Mouse (Mus musculus): ENCODE measurements at regions not wholly inside any gene's neighbourhood (a gene's known extent, or its start where the extent isn't known, plus 50 kb on each side); places are given as distances from the start of the nearest gene placed in this dataset.

DNA sequence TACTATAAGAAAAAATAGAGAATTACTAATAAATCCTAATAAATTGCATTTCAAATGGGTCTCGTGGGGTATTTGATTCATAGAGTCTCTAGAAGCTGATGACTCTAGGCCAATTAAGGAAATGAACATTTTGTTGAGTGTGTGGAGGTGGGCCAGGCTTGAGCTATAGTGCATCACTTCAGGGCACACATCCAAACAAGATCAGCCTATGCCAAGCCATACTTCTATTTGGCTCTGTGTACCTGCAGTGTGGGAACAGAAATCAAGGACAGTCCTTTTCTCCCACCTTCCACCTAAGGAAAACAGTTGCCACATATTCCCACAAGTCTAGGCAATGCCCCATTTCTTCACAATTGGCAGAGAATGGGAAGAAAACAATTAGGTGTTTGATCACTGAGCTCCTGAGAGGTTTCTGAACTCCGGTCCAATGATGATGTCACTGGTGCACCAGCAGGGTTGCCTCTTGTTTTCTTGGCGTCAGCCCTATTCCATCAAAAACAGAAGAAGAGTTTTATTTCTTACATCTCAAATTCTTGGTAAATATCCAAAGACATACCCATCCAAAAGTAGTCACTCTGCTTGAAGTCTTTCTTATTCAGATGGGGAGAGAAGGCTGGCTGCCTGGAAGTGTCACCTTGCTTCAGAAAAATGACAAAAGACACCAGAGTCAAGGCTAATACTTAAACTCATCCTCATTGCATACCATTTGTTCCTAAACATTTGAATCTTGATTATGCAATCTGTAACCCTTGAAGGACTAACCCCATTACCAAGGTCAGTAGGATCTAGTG, 2092.3 kb downstream of the 4930444P10Rik start:
- H3K4me1 ChIP-seq (ENCODE audit: control insufficient read depth, insufficient read depth, low read length), result no peaks in the 10 kb centered on the region
- no peaks in the 10 kb centered on the region for H3K27me3 ChIP-seq (ENCODE audit: control insufficient read depth, insufficient read depth, low read length, poor library complexity, severe bottlenecking)
- no peak for TF ChIP-seq CTCF (IDR thresholded peaks at IDR 0.05; ENCODE audit: low read depth, low read length)
- TF ChIP-seq EP300 (IDR thresholded peaks at IDR 0.05; ENCODE audit: insufficient read depth, low read depth, low read length), result no peak
- TF ChIP-seq POLR2A (IDR thresholded peaks at IDR 0.05; ENCODE audit: insufficient read depth, low read length), result no peak
- H3K4me3 ChIP-seq (ENCODE audit: low read depth, low read length), result no peak overlapping the region
- H3K9me3 ChIP-seq (replicated peaks; ENCODE audit: control insufficient read depth, insufficient read depth, low read length, poor library complexity, severe bottlenecking), result peaks cover 6% of the 10 kb centered on the region; the same call in 1 of the 2 replicates
- H3K36me3 ChIP-seq (ENCODE audit: control insufficient read depth, insufficient read depth, low read length, poor library complexity, severe bottlenecking), result no peaks in the 10 kb centered on the region
- H3K9ac ChIP-seq (ENCODE audit: low read depth, poor library complexity, severe bottlenecking), result no peak overlapping the region
- H3K27ac ChIP-seq (ENCODE audit: insufficient read depth, low read length), result no peak overlapping the region

DNA sequence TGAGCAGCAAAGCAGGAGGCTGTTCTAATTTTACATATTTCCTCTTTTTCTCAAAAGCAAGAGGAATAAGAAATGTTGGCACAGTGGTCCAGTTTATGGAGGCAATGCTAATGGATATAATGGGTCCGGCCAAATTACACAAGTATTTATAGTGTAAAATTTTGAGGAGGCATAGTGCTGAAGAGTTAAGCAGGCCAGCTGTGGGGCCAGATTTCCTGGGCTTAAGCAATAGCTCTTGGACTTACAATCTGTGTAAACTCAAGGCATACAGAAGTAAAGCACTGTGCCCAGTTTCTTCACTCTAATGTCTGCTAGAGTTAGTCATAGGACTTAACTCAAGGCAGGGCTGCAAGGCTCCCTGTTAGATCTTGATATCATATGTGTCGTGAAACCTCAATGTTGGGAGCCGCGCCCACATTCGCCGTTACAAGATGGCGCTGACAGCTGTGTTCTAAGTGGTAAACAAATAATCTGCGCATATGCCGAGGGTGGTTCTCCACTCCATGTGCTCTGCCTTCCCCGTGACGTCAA, 2094.9 kb downstream of the 4930444P10Rik start:
- H3K36me3 ChIP-seq (ENCODE audit: control insufficient read depth, insufficient read depth, low read length, poor library complexity, severe bottlenecking), result no peaks in the 10 kb centered on the region
- H3K9me3 ChIP-seq (replicated peaks; ENCODE audit: control insufficient read depth, insufficient read depth, low read length, poor library complexity, severe bottlenecking), result peaks cover 6% of the 10 kb centered on the region; the same call in 1 of the 2 replicates
- TF ChIP-seq POLR2A (IDR thresholded peaks at IDR 0.05; ENCODE audit: insufficient read depth, low read length) (no peak), EP300 (IDR thresholded peaks at IDR 0.05; ENCODE audit: insufficient read depth, low read depth, low read length) (no peak), CTCF (IDR thresholded peaks at IDR 0.05; ENCODE audit: low read depth, low read length) (no peak)
- no peak overlapping the region for H3K27ac ChIP-seq (ENCODE audit: insufficient read depth, low read length)
- H3K4me3 ChIP-seq (ENCODE audit: low read depth, low read length), result no peak overlapping the region
- no peaks in the 10 kb centered on the region for H3K4me1 ChIP-seq (ENCODE audit: control insufficient read depth, insufficient read depth, low read length)
- no peaks in the 10 kb centered on the region for H3K27me3 ChIP-seq (ENCODE audit: control insufficient read depth, insufficient read depth, low read length, poor library complexity, severe bottlenecking)
- H3K9ac ChIP-seq (ENCODE audit: low read depth, poor library complexity, severe bottlenecking), result no peak overlapping the region

DNA sequence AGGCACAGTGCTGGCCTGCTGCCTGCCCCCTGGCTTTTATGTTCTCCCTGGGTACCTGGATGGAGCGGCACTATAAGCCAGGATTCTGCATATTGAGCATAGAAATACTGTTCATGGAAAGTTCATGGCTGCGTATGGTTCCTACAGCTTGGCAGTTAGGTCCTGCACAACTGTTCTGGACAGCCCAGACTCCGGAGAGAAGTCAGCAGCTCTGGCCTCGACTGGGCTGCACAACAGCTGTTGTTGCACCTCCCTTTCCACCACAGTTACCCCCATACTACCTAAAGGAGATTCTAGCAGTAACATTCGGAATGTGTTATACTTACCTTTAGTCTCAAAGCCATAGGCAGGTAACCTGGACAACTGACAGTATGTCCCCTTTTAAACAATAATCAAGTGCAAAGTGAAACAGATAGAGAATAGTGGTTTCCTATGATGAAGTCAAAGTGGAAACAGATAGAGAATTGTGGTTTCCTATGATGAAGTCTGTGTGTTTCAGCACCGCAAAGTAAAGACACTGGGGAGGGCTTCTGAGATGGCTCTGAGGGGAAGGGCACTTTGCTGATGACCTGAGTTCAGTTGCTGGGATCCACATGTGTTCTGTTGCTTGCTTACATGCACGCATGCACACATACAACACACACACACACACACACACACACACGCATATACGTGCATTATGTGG, 2099.2 kb downstream of the 4930444P10Rik start:
- no peaks in the 10 kb centered on the region for H3K4me1 ChIP-seq (ENCODE audit: control insufficient read depth, insufficient read depth, low read length)
- H3K4me3 ChIP-seq (ENCODE audit: low read depth, low read length), result no peak overlapping the region
- 0 out of 2 replicates have a peak, but pooled peaks cover 3% of the 10 kb centered on the region for H3K9me3 ChIP-seq (replicated peaks; ENCODE audit: control insufficient read depth, insufficient read depth, low read length, poor library complexity, severe bottlenecking)
- H3K27ac ChIP-seq (ENCODE audit: insufficient read depth, low read length), result no peak overlapping the region
- no peaks in the 10 kb centered on the region for H3K27me3 ChIP-seq (ENCODE audit: control insufficient read depth, insufficient read depth, low read length, poor library complexity, severe bottlenecking)
- no peak overlapping the region for H3K9ac ChIP-seq (ENCODE audit: low read depth, poor library complexity, severe bottlenecking)
- no peaks in the 10 kb centered on the region for H3K36me3 ChIP-seq (ENCODE audit: control insufficient read depth, insufficient read depth, low read length, poor library complexity, severe bottlenecking)
- TF ChIP-seq POLR2A (IDR thresholded peaks at IDR 0.05; ENCODE audit: insufficient read depth, low read length), result no peak
- no peak for TF ChIP-seq CTCF (IDR thresholded peaks at IDR 0.05; ENCODE audit: low read depth, low read length)
- TF ChIP-seq EP300 (IDR thresholded peaks at IDR 0.05; ENCODE audit: insufficient read depth, low read depth, low read length), result no peak

DNA sequence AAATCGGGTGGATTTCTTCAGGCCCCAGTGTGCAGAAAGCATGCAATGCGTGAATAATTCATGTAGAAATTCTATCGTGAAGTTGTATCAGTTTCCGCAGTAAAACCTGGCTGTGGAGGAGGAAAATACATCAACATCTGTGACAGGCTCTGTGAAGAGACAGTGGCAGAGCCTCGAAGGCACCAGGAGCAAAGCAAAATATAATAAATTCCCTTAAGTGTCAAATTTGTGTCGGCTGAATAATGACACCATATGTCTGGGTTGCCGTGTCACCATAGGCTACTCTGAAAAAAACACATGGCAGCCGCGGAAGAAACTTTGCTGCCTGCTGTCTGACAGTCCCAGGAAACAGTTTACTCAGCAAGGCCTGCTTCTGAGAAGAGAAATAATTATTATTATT, 2100.1 kb downstream of the 4930444P10Rik start:
- H3K27me3 ChIP-seq (ENCODE audit: control insufficient read depth, insufficient read depth, low read length, poor library complexity, severe bottlenecking), result no peaks in the 10 kb centered on the region
- no peak overlapping the region for H3K9ac ChIP-seq (ENCODE audit: low read depth, poor library complexity, severe bottlenecking)
- TF ChIP-seq POLR2A (IDR thresholded peaks at IDR 0.05; ENCODE audit: insufficient read depth, low read length) (no peak), CTCF (IDR thresholded peaks at IDR 0.05; ENCODE audit: low read depth, low read length) (no peak), EP300 (IDR thresholded peaks at IDR 0.05; ENCODE audit: insufficient read depth, low read depth, low read length) (no peak)
- H3K4me3 ChIP-seq (ENCODE audit: low read depth, low read length), result no peak overlapping the region
- H3K36me3 ChIP-seq (ENCODE audit: control insufficient read depth, insufficient read depth, low read length, poor library complexity, severe bottlenecking), result no peaks in the 10 kb centered on the region
- H3K9me3 ChIP-seq (replicated peaks; ENCODE audit: control insufficient read depth, insufficient read depth, low read length, poor library complexity, severe bottlenecking), result no peaks in the 10 kb centered on the region
- no peaks in the 10 kb centered on the region for H3K4me1 ChIP-seq (ENCODE audit: control insufficient read depth, insufficient read depth, low read length)
- no peak overlapping the region for H3K27ac ChIP-seq (ENCODE audit: insufficient read depth, low read length)

DNA sequence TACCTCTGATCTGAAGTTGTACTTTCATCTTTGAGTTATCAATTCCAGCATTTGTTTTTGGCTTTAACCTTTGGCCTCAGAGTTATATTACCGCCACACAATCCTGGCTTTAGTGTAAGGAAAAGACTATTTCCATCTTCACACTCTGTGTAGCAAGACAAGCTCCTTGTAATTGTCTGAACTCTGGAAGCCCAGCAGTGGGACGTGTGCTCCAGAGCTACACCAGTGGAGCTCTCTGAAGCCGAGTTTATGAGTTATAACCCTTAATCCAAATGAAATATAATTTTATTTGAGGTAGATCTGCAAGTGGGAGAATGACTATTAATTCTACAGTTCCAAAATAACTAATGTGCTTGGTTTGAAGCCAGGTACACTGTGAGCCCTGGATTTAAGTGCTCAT, 2103.8 kb downstream of the 4930444P10Rik start:
- no peak for TF ChIP-seq CTCF (IDR thresholded peaks at IDR 0.05; ENCODE audit: low read depth, low read length)
- TF ChIP-seq POLR2A (IDR thresholded peaks at IDR 0.05; ENCODE audit: insufficient read depth, low read length), result no peak
- Histone ChIP-seq H3K27ac (ENCODE audit: insufficient read depth, low read length) (no peak overlapping the region), H3K27me3 (ENCODE audit: control insufficient read depth, insufficient read depth, low read length, poor library complexity, severe bottlenecking) (no peaks in the 10 kb centered on the region), H3K36me3 (ENCODE audit: control insufficient read depth, insufficient read depth, low read length, poor library complexity, severe bottlenecking) (no peaks in the 10 kb centered on the region), H3K9me3 (replicated peaks; ENCODE audit: control insufficient read depth, insufficient read depth, low read length, poor library complexity, severe bottlenecking) (no peaks in the 10 kb centered on the region), H3K4me3 (ENCODE audit: low read depth, low read length) (no peak overlapping the region), H3K4me1 (ENCODE audit: control insufficient read depth, insufficient read depth, low read length) (no peaks in the 10 kb centered on the region), H3K9ac (ENCODE audit: low read depth, poor library complexity, severe bottlenecking) (no peak overlapping the region)

DNA sequence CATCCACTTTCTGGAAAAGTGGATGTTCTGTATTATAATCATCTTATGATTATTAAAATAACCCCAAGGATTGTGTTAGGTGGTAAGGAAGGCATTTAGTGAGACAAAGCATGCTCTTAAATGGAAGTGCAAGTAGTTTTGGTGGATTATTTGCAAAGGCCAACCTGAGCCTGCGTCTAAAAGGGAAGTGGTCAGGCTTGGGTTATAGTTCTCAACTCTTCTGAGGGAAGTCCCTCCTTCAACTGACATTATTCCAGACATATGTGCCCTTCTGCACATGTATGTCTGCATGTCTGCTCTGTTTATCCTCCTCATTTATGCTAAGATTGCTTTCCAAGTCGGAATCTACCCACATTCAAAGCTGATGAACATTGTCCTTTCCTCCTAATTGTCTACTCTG, 2108.3 kb downstream of the 4930444P10Rik start:
- no peaks in the 10 kb centered on the region for H3K9me3 ChIP-seq (replicated peaks; ENCODE audit: control insufficient read depth, insufficient read depth, low read length, poor library complexity, severe bottlenecking)
- no peaks in the 10 kb centered on the region for H3K36me3 ChIP-seq (ENCODE audit: control insufficient read depth, insufficient read depth, low read length, poor library complexity, severe bottlenecking)
- TF ChIP-seq CTCF (IDR thresholded peaks at IDR 0.05; ENCODE audit: low read depth, low read length) (no peak), POLR2A (IDR thresholded peaks at IDR 0.05; ENCODE audit: insufficient read depth, low read length) (no peak), EP300 (IDR thresholded peaks at IDR 0.05; ENCODE audit: insufficient read depth, low read depth, low read length) (no peak)
- no peak overlapping the region for H3K27ac ChIP-seq (ENCODE audit: insufficient read depth, low read length)
- no peaks in the 10 kb centered on the region for H3K4me1 ChIP-seq (ENCODE audit: control insufficient read depth, insufficient read depth, low read length)
- H3K27me3 ChIP-seq (ENCODE audit: control insufficient read depth, insufficient read depth, low read length, poor library complexity, severe bottlenecking), result no peaks in the 10 kb centered on the region
- H3K9ac ChIP-seq (ENCODE audit: low read depth, poor library complexity, severe bottlenecking), result no peak overlapping the region
- H3K4me3 ChIP-seq (ENCODE audit: low read depth, low read length), result no peak overlapping the region

All from ES-Bruce4 (cell line).